In genomic region chr5:137663057-137663456, GRCm38 (mm10) we compare ENCODE assay signal across 27 mouse cellular contexts. TPM values are rescaled to one million over a fixed set of nuclear protein-coding genes. Genes with fewer than 3 reads are reported as not detected.
DNase-seq lines count a peak whose midpoint lies in the region; ATAC-seq and TF ChIP-seq lines count a peak whose summit lies in the region.
"Had no signal": no experiment of that assay in that cellular context is flagged by ENCODE, and none has a peak within 500 bp of the region (broad histone marks: within the 10 kb centered on the region; RNA-seq: fewer than 3 reads in every experiment).

No protein-coding gene starts in this region.

- no peak for TF ChIP-seq CTCF in lung, adult 2 months (IDR thresholded peaks at IDR 0.05; ENCODE audit: insufficient read depth, low read length)

- H3K4me3 ChIP-seq in heart, embryonic 12.5 days = no peak overlapping the region
- H3K4me3 ChIP-seq in intestine, embryonic 14.5 days (ENCODE audit: low read depth, low read length) = no peak overlapping the region
- no peak overlapping the region for H3K4me3 ChIP-seq in intestine, embryonic 15.5 days (replicated peaks)
- H3K4me3 ChIP-seq in lung, adult 2 months (replicated peaks; ENCODE audit: extremely low read depth, low read depth, low read length) = no peak overlapping the region
- H3K4me3 ChIP-seq: embryonic facial prominence, embryonic 12.5 days; embryonic facial prominence, embryonic 15.5 days; gastrocnemius, adult 2 months; heart, embryonic 13.5 days; hindbrain, embryonic 12.5 days; hindbrain, embryonic 15.5 days had no signal

- intact Hi-C loops in left cerebral cortex, postnatal 25 days (cut with DNase I) = no loop called here

- no peak for DNase-seq in heart, postnatal 4 days
- no peak for DNase-seq in intestine, embryonic 14.5 days (ENCODE audit: low spot score)
- no peak for DNase-seq in lung, adult 2 months
- no peak for DNase-seq in left cerebral cortex, postnatal 25 days (ENCODE audit: low spot score in 2 of 2)
- DNase-seq: adrenal gland, adult 2 months; adrenal gland, postnatal 14 days; cerebellum, adult 11 months; cerebellum, adult 2 months; cerebellum, adult 9-11 months; cerebellum, postnatal 25 days; forebrain, postnatal 0 days; gastrocnemius, adult 2 months; gastrocnemius, postnatal 14 days; heart, adult 11 months; heart, postnatal 14 days had no signal

- no peak overlapping the region for H3K4me2 ChIP-seq in heart, embryonic 12.5 days
- H3K4me2 ChIP-seq in intestine, embryonic 14.5 days (ENCODE audit: low read length) = no peak overlapping the region
- peak overlapping the region; percentile 24 for H3K4me2 ChIP-seq in intestine, embryonic 15.5 days (replicated peaks)
- H3K4me2 ChIP-seq: embryonic facial prominence, embryonic 12.5 days; embryonic facial prominence, embryonic 15.5 days; heart, embryonic 13.5 days; hindbrain, embryonic 12.5 days; hindbrain, embryonic 15.5 days had no signal

- no peak for ATAC-seq in heart, embryonic 12.5 days (ENCODE audit: insufficient number of reproducible peaks, low FRiP score)
- ATAC-seq in intestine, embryonic 14.5 days (replicated peaks; ENCODE audit: low FRiP score, low TSS enrichment, low read depth) = no peak
- peak; percentile 67 for ATAC-seq in intestine, embryonic 15.5 days
- ATAC-seq: CD4-positive, CD25-positive, alpha-beta regulatory T cell, adult 4 months; forebrain, embryonic 14.5 days; forebrain, postnatal 0 days had no signal

- no peaks in the 10 kb centered on the region; the same call in 1 of the 2 replicates for H3K9me3 ChIP-seq in heart, embryonic 12.5 days (replicated peaks)
- no peaks in the 10 kb centered on the region for H3K9me3 ChIP-seq in intestine, embryonic 14.5 days (ENCODE audit: control insufficient read depth, low read length)
- H3K9me3 ChIP-seq in intestine, embryonic 15.5 days = no peaks in the 10 kb centered on the region
- H3K9me3 ChIP-seq: embryonic facial prominence, embryonic 12.5 days; embryonic facial prominence, embryonic 15.5 days; heart, embryonic 13.5 days; hindbrain, embryonic 12.5 days; hindbrain, embryonic 15.5 days had no signal

- H3K9ac ChIP-seq in heart, embryonic 12.5 days = no peak overlapping the region; the same call in 1 of the 2 replicates
- no peak overlapping the region for H3K9ac ChIP-seq in intestine, embryonic 14.5 days (ENCODE audit: low read length)
- no peak overlapping the region for H3K9ac ChIP-seq in intestine, embryonic 15.5 days
- H3K9ac ChIP-seq: embryonic facial prominence, embryonic 15.5 days; forebrain, postnatal 0 days; heart, embryonic 13.5 days; hindbrain, embryonic 12.5 days; hindbrain, embryonic 15.5 days had no signal

- 0 out of 2 replicates have a peak overlapping the region, but pooled peaks have one; percentile 23 for H3K27ac ChIP-seq in heart, embryonic 12.5 days (ENCODE audit: poor library complexity, severe bottlenecking)
- H3K27ac ChIP-seq in intestine, embryonic 14.5 days (ENCODE audit: low read depth) = peak overlapping the region; percentile 3; the same call in 1 of the 2 replicates
- H3K27ac ChIP-seq in intestine, embryonic 15.5 days = no peak overlapping the region
- H3K27ac ChIP-seq: embryonic facial prominence, embryonic 12.5 days; embryonic facial prominence, embryonic 15.5 days; heart, embryonic 13.5 days; hindbrain, embryonic 12.5 days; hindbrain, embryonic 15.5 days had no signal

- H3K36me3 ChIP-seq in heart, embryonic 12.5 days = peaks cover 83% of the 10 kb centered on the region
- peaks cover 76% of the 10 kb centered on the region for H3K36me3 ChIP-seq in intestine, embryonic 14.5 days (ENCODE audit: control insufficient read depth, insufficient read depth, low read length)
- H3K36me3 ChIP-seq in intestine, embryonic 15.5 days = peaks cover 17% of the 10 kb centered on the region; the same call in 1 of the 2 replicates

- TF ChIP-seq POLR2A in lung, adult 2 months (IDR thresholded peaks at IDR 0.05; ENCODE audit: borderline replicate concordance, extremely low read depth, low read depth, low read length) = no peak

- H3K4me1 ChIP-seq in heart, embryonic 12.5 days (replicated peaks) = 0 out of 2 replicates have a peak, but pooled peaks cover 8% of the 10 kb centered on the region
- H3K4me1 ChIP-seq in intestine, embryonic 14.5 days (replicated peaks; ENCODE audit: control insufficient read depth, insufficient read depth, low read length) = no peaks in the 10 kb centered on the region
- peaks cover 10% of the 10 kb centered on the region for H3K4me1 ChIP-seq in intestine, embryonic 15.5 days (replicated peaks)
- H3K4me1 ChIP-seq in lung, adult 2 months (ENCODE audit: control insufficient read depth, insufficient read depth, low read length) = peaks cover 5% of the 10 kb centered on the region; the same call in 1 of the 2 replicates
- H3K4me1 ChIP-seq: embryonic facial prominence, embryonic 12.5 days; embryonic facial prominence, embryonic 15.5 days; hindbrain, embryonic 12.5 days; hindbrain, embryonic 15.5 days had no signal

- WGBS in heart, embryonic 12.5 days = 67% methylated on average over 9 of the region's 9 CpGs
- 67% methylated on average over 9 of the region's 9 CpGs for WGBS in intestine, embryonic 14.5 days
- 61% methylated on average over 9 of the region's 9 CpGs for WGBS in intestine, embryonic 15.5 days
- WGBS in lung, adult 2 months = 80% methylated on average over 9 of the region's 9 CpGs

- no peaks in the 10 kb centered on the region for H3K27me3 ChIP-seq in heart, embryonic 12.5 days (replicated peaks)
- H3K27me3 ChIP-seq in intestine, embryonic 14.5 days (replicated peaks; ENCODE audit: control insufficient read depth, insufficient read depth, low read length) = no peaks in the 10 kb centered on the region
- no peaks in the 10 kb centered on the region for H3K27me3 ChIP-seq in intestine, embryonic 15.5 days (replicated peaks)
- H3K27me3 ChIP-seq: embryonic facial prominence, embryonic 12.5 days; embryonic facial prominence, embryonic 15.5 days; heart, embryonic 13.5 days; hindbrain, embryonic 12.5 days; hindbrain, embryonic 15.5 days had no signal

RNA-seq across cellular contexts. Expression of gene Irs3, which starts 17.5 kb away (rescaled TPM):
- 0.20 and 0.21 TPM in 2 replicates for polyA plus RNA-seq in heart, embryonic 12.5 days (2016; fragmentation: Nextera tagmentation; extraction: Ambion mirVana)
- total RNA-seq in heart, postnatal 4 days (2021) = not detected
- 0.08 TPM in 1 of 2 replicates, not detected in the other for polyA plus RNA-seq in intestine, embryonic 14.5 days (2014; fragmentation: Nextera tagmentation; extraction: Ambion mirVana)
- polyA plus RNA-seq in intestine, embryonic 15.5 days (2015; fragmentation: Nextera tagmentation; extraction: Ambion mirVana) = 0.13 and 0.18 TPM in 2 replicates
- 3.6 and 4.4 TPM in 2 replicates for polyA plus RNA-seq in lung, adult 2 months (2012; rRNA removed)
- total RNA-seq in left cerebral cortex, postnatal 25 days (2021) = under 1 TPM in 1 of 2 experiments, not detected in 1; 0.32 TPM
- total RNA-seq: common myeloid progenitor, adult 5-6 weeks; hematopoietic stem cell, adult 5-6 weeks; MEL had no signal
- polyA plus RNA-seq: CD4-positive, CD25-positive, alpha-beta regulatory T cell, adult 4 months; forebrain, embryonic 14.5 days; heart, embryonic 13.5 days had no signal

RNA-seq across cellular contexts. Expression of gene Agfg2, which starts 21.5 kb away (rescaled TPM):
- 25.6 and 29.3 TPM in 2 replicates for polyA plus RNA-seq in heart, embryonic 12.5 days (2016; fragmentation: Nextera tagmentation; extraction: Ambion mirVana)
- 10 to 100 TPM; 21.7 to 23.1 TPM for total RNA-seq in heart, postnatal 4 days (2021)
- 16.0 and 16.4 TPM in 2 replicates for polyA plus RNA-seq in intestine, embryonic 14.5 days (2014; fragmentation: Nextera tagmentation; extraction: Ambion mirVana)
- 19.5 and 20.8 TPM in 2 replicates for polyA plus RNA-seq in intestine, embryonic 15.5 days (2015; fragmentation: Nextera tagmentation; extraction: Ambion mirVana)
- 22.4 and 24.3 TPM in 2 replicates for polyA plus RNA-seq in lung, adult 2 months (2012; rRNA removed)
- total RNA-seq in left cerebral cortex, postnatal 25 days (2021) = 10 to 100 TPM; 40.0 to 43.9 TPM

RNA-seq across cellular contexts. Expression of gene Sap25, which starts 21.9 kb away (rescaled TPM):
- 5.2 and 5.3 TPM in 2 replicates for polyA plus RNA-seq in heart, embryonic 12.5 days (2016; fragmentation: Nextera tagmentation; extraction: Ambion mirVana)
- 1 to 10 TPM; 1.8 to 2.2 TPM for total RNA-seq in heart, postnatal 4 days (2021)
- 6.9 and 10.2 TPM in 2 replicates for polyA plus RNA-seq in intestine, embryonic 14.5 days (2014; fragmentation: Nextera tagmentation; extraction: Ambion mirVana)
- polyA plus RNA-seq in intestine, embryonic 15.5 days (2015; fragmentation: Nextera tagmentation; extraction: Ambion mirVana) = 5.5 and 8.9 TPM in 2 replicates
- 150 and 162 TPM in 2 replicates for polyA plus RNA-seq in lung, adult 2 months (2012; rRNA removed)
- total RNA-seq in left cerebral cortex, postnatal 25 days (2021) = 1 to 10 TPM; 2.3 to 4.7 TPM

RNA-seq across cellular contexts. Expression of gene Gm20605, which starts 34.1 kb away (rescaled TPM):
- polyA plus RNA-seq in heart, embryonic 12.5 days (2016; fragmentation: Nextera tagmentation; extraction: Ambion mirVana) = 6.9 and 7.1 TPM in 2 replicates
- total RNA-seq in heart, postnatal 4 days (2021) = 1 to 10 TPM; 4.8 to 6.6 TPM
- polyA plus RNA-seq in intestine, embryonic 14.5 days (2014; fragmentation: Nextera tagmentation; extraction: Ambion mirVana) = 9.2 and 10.1 TPM in 2 replicates
- polyA plus RNA-seq in intestine, embryonic 15.5 days (2015; fragmentation: Nextera tagmentation; extraction: Ambion mirVana) = 7.4 and 8.0 TPM in 2 replicates
- 63.8 and 65.2 TPM in 2 replicates for polyA plus RNA-seq in lung, adult 2 months (2012; rRNA removed)
- total RNA-seq in left cerebral cortex, postnatal 25 days (2021) = 10 to 100 TPM in 1 of 2 experiments, 1 to 10 TPM in 1; 9.2 to 11.8 TPM

RNA-seq across cellular contexts. Expression of gene Lrch4, which starts 34.1 kb away (rescaled TPM):
- 24.3 and 27.3 TPM in 2 replicates for polyA plus RNA-seq in heart, embryonic 12.5 days (2016; fragmentation: Nextera tagmentation; extraction: Ambion mirVana)
- 10 to 100 TPM; 19.2 to 21.6 TPM for total RNA-seq in heart, postnatal 4 days (2021)
- polyA plus RNA-seq in intestine, embryonic 14.5 days (2014; fragmentation: Nextera tagmentation; extraction: Ambion mirVana) = 31.2 and 35.3 TPM in 2 replicates
- polyA plus RNA-seq in intestine, embryonic 15.5 days (2015; fragmentation: Nextera tagmentation; extraction: Ambion mirVana) = 34.7 and 36.3 TPM in 2 replicates
- polyA plus RNA-seq in lung, adult 2 months (2012; rRNA removed) = 79.4 and 105 TPM in 2 replicates
- 10 to 100 TPM; 12.2 to 13.5 TPM for total RNA-seq in left cerebral cortex, postnatal 25 days (2021)

Comparison
In these comparisons a context has a peak if more than half of its experiments do, and no peak if none do; other contexts are left out.
1. RNA of gene Sap25, which starts 21.9 kb away (polyA plus RNA-seq): 150 to 162 TPM in lung, adult 2 months; 6.9 to 10.2 TPM in intestine, embryonic 14.5 days, 5.5 to 8.9 TPM in intestine, embryonic 15.5 days and 5.2 to 5.3 TPM in heart, embryonic 12.5 days; every median in the first group is over 10 times any median in the second.